Mouse (Mus musculus) adrenal gland, postnatal 25 days (tissue): ENCODE data around the gene Ephx1. TPM values are rescaled to one million over a fixed set of nuclear protein-coding genes. Genes with fewer than 3 reads are reported as not detected.
"Not testable (repeated sequence)": the region's sequence is repeated elsewhere in the genome, so short reads cannot be mapped to it uniquely, and the experiment has no call there.

Experiments
- DNase-seq: peaks from one replicate; pipeline ENCODE4 v3.0.0; 2021; ENCODE audit warnings: mixed read lengths
- total RNA-seq: library from RNA; stranded (reverse); gene quantifications from 2 replicates; pipeline ENCODE4 v1.2.3, GENCODE M21; 2021

The Ephx1 gene
- total RNA-seq, 1 experiment from 2014 or later: 112 TPM

DNA sequence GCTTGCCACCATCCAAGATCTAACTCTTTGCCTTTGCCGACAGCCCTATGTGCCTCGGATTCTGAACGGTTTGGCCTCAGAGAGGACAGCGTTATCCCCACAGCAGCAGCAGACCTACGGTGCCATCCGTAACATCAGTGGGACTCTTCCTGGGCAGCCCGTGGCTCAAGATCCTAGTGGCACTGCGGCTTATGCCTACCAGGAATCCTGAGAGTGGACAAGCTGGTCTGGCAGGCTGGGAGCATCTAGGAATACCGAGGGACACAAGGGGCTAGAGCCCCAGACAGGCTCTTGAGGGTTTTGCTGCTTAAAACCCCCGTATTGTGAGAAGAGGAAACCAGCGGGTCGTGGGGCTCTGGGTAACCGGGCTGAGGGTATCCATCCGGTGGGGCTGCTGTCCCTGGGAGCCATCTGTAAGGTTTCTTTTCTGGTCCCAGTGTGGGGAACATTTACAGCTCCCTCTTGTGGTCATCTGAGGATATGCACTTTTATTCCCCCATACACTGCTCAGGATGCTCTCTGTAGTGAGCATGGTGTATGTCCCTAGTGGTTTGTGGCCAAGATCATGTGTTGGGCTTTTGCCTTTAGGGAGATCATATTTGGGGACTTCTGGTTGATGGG is 46.5 kb downstream of the Ephx1 start:
- DNase-seq: no peak

- DNase-seq: no peak
Measured at GRCm38 (mm10) chr1:180972941-180973340, 47.8 kb downstream of the Ephx1 start.

DNA sequence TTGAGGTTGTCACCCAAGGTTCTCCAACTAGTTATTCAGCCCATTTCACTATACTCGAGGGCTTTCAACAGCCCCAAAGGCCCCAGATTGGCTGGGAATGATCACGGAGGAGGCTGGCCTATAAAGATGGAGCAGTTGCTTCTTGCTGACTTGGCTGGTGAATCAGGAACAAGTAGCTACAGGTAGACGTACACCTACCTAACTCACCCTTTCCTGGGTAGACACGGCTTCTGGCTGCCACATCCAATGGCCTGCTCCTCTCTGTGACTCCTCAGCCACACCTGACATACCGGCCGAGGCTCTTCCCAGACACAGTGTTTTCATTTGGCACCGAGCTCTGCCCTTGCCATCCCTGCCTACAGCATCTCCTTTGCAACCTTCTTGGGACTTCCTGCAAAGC is 53.4 kb downstream of the Ephx1 start:
- DNase-seq: no peak

DNA sequence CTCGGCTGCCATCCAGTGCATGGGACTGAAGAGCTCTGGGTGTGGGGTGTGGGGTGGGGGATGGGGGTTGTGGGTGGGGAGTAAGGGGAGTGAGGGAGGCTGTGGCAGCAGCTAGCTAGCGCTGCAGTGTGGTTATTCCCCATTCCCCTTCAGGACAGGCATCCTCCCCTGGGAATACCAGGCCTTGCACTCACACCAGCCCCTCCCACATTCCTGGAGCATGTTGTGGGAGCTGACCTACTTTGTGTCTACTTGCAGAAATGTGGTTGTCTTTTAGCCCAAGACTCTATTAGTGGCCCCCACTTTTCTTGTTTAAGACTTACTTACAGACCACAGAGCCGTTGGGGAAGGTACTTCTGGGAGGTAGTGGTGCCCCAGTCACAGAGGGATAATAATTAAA is 54.2 kb downstream of the Ephx1 start:
- DNase-seq: peak; percentile 49

DNA sequence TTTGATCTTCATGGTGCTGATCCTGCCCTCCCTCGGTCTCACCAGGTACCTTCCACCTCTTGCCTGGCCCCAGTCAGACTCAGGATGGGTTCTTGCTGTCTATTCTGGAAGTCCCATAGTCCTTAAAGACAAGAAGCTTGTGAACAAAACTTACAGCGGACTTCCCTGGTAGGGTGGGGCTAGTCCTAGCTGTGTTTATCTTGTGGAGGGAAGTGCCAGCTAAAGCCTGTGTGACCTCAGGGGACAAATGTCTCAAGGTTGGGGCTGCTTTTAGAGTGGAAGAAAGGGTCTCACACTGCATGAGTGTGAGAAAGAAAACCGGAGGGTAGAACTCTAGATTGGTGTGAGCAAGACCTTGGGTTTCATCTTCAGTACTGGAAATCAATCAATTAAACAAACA is 54.9 kb downstream of the Ephx1 start:
- no peak for DNase-seq

DNA sequence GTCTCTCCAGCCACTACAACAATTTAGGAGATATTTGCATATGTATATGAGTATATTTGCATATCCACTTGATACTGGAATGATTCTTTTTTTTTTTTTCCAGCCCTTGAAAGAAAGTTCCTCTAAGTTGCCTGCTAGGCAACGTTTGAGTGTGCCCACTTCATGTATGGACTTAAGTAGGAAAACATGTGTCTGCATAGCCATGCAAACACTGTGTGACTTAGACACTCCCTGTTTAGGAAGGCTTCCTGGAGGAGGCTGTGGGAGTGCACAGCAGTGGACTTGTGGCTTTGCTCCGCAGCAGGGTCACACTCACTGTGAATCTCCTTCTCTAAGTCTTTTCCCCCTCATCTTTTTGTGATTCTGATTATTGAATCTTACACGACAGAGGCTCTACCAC is 61.9 kb downstream of the Ephx1 start:
- no peak for DNase-seq

GRCm38 (mm10) chr1:180957989-180958388 is 62.7 kb downstream of the Ephx1 start:
- DNase-seq: no peak

GRCm38 (mm10) chr1:180956973-180957381 is 63.7 kb downstream of the Ephx1 start:
- no peak for DNase-seq

DNA sequence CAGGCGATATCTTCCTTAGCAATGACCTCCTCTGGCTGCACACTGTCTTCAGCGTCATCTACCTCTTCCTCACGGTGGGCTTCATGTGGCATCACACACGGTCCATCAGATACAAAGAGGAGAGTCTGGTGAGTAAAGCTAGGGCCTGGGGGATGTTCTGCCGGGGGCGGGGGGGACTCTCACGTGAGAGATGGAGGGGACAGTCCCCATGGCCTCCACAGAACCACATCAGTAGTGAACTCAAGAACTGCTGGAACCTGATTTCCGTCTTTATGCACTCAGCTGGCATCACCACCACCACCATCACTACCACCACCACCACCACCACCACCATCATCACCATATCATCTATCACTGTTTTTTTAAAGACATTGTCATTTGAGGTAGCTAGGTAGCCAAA is 64.3 kb downstream of the Ephx1 start:
- DNase-seq: no peak

GRCm38 (mm10) chr1:180952808-180953207 is 67.9 kb downstream of the Ephx1 start:
- no peak for DNase-seq

DNA sequence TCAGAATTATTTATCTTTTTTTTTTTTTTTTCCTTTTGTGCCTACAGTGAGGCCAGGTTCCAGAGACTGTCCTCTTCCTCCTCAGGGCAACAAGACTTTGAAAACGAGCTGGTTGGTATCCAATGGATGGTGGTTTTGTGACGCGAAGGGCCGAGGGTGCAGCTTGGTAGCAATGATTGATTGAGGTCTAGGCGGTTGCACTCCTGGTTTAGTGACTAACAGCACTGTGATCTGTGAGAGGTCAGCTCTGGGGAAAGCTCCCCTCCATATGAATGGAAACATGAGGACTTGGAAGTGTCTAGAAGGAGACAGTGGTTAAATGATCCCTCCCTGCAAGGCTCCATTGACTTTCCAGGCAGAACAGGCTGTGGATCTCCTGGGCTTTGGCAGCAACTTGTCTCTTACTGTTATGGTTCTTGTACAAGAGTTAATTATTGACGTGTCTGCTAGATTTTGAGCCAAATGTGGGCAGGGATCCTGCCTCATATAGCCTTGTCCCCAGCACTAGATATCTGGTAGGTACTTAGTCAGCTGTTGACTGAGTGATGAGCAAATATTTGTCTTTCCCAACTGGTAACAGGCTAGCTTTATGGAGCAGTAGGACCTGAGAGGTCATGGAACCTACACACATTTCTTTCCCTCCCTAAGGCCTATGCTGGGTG is 68.5 kb downstream of the Ephx1 start:
- no peak for DNase-seq

- DNase-seq: peak; percentile 79
Measured at GRCm38 (mm10) chr1:180946448-180946847, 74.3 kb downstream of the Ephx1 start.

- peak; percentile 38 for DNase-seq
Measured at GRCm38 (mm10) chr1:180945001-180945980, 75.4 kb downstream of the Ephx1 start.

DNA sequence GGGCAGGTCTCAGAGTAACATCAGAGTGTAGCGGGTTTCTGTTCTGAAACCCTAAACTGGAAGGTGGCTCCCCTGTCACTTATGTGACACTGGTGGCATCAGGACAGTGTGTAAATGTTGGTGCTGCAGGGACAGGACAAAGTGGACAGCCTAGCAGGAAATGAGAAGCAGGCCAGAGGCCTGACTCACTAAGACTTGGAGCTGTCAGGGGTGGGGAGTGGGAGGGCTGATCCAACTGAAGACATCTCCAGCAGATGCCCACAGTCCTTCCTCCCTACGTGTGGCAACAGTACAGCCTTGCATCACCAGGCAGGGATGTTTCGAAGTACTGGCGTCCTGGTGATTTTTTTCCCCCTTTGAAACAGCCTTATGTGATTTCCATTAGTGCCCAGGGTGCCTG is 76.2 kb downstream of the Ephx1 start:
- peak; percentile 26 for DNase-seq

DNA sequence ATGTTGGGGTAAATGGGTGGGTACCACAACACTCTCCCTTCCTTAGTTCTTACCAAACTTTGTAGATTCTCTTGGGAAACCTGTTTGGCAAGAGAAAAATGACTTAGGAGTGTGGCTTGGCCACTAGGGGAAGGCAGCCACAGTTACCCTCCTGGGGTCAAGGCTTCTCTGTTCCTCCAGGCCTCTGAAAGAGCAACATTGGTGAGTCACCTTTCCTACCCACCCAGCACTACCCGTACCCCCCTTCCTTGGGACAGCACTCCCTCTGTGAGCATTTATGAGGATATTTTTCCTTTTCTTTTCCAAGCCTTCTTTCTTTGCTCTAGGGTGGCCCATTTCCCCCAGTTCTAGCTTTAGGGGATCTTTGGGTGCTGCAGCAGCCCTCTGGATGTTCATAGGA is 76.8 kb downstream of the Ephx1 start:
- DNase-seq: peak; percentile 27

GRCm38 (mm10) chr1:180943032-180943644 is 77.6 kb downstream of the Ephx1 start:
- no peak for DNase-seq

DNA sequence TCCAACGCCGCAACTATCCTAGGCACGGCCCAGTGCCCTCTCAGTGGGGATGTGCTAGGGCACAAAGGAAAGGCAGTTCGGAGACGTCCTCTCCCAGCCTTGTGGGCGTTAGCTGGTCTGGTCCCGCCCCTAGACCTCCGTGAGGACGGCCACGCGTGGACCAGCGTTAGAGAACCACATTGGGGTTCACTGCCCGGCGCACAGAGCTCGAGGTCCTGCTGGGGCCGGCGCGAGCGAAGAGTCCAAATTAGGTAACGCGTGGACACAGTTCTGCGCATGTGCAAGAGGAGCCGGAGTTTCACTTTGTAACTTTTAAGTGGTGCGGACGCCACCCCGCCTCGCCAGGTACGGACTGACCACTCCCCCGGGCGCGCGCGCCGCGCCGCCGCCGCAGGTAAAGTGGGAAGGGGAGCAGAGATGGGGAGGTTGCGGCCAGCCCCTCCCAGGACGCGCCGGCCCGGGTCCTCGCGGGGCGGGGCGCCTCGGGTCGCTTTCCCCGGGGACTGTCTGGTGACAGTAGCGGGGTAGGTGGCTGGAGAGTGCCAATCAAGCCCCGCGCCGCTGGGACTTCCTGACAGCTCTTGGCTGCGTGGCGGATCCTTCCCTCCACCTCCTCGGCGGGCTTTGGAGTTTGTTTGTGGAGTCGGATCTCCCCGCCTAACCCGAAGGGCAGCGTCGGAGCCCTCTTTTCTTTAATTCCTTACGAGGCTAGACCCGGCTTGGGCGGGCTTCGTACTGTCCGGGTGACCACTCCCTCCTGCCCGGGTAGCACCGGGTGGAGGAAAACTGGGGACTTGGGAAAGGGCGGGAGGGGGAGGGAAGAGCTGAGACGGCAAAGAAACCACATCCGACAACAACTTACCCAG is 78.3 kb downstream of the Ephx1 start, which contains the start of gene Tmem63a:
Gene Tmem63a, plus strand, starts transcription at position 179 of the 866 bp plus-strand sequence.
- DNase-seq: peak; percentile 78

DNA sequence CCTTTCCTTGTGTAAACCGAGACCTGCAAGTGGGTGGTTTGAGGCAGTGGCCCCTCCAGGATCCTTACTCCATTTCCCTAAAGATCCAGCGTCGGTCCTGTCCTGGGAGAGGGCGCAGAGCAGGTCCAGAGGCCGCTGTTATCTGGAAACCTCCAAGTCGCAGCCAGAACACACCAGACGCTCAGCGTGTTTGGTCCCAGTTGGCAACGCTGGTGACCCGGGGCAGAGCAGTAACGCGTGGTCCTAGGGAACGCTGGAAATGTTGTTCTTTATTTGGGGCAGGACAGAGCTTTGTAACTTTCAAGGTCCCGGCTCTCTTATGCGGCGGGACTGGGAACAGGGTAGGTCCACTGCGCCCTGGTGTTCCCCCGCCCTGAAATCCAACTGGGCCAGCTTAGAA is 79.0 kb downstream of the Ephx1 start:
- peak; percentile 41 for DNase-seq

- no peak for DNase-seq
Measured at GRCm38 (mm10) chr1:180940776-180941460, 79.8 kb downstream of the Ephx1 start.

- DNase-seq: not testable (repeated sequence)
Measured at GRCm38 (mm10) chr1:180938781-180939180, 81.9 kb downstream of the Ephx1 start.

DNA sequence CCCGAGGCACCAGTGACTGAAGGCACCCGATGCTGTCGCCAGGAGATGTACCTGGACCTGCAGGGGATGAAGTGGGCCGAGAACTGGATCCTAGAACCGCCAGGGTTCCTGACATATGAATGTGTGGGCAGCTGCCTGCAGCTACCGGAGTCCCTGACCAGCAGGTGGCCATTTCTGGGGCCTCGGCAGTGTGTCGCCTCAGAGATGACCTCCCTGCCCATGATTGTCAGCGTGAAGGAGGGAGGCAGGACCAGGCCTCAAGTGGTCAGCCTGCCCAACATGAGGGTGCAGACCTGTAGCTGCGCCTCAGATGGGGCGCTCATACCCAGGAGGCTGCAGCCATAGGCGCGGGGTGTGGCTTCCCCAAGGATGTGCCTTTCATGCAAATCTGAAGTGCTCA is 83.1 kb downstream of the Ephx1 start:
- DNase-seq: not testable (repeated sequence)
